Mouse (Mus musculus) hindbrain, embryonic 13.5 days (tissue): Measurements from ENCODE around the gene Arvcf. TPM values are rescaled to one million over a fixed set of nuclear protein-coding genes. Genes with fewer than 3 reads are reported as not detected.
A peak's percentile ranks its signal among the peaks of the same experiment; 100 is the strongest.

Source experiments
- ATAC-seq: fragments of 200-750 bp; cut with Nextera tagmentation; 2 replicates; pipeline ENCODE4 v1.8.0; 2017; ENCODE audit warnings: moderate TSS enrichment; ENCODE audit not compliant: low FRiP score
- H3K27ac ChIP-seq: fragments of 300-500 bp; sonication (generic); 2 replicates; pipeline ENCODE4 v1.5.1; 2015; ENCODE audit warnings: inconsistent platforms, mild to moderate bottlenecking, moderate library complexity
- H3K27me3 ChIP-seq: fragments of 300-500 bp; sonication (generic); 2 replicates; pipeline ENCODE4 v1.6.1; 2015; ENCODE audit warnings: mild to moderate bottlenecking, inconsistent platforms
- H3K36me3 ChIP-seq: fragments of 300-500 bp; sonication (generic); 2 replicates; pipeline ENCODE4 v1.6.1; 2015; ENCODE audit warnings: mild to moderate bottlenecking, inconsistent platforms
- H3K4me1 ChIP-seq: fragments of 300-500 bp; sonication (generic); replicated peaks from 2 replicates; pipeline ENCODE4 v1.6.1; 2015; ENCODE audit warnings: inconsistent platforms
- H3K4me2 ChIP-seq: fragments of 300-500 bp; sonication (generic); 2 replicates; pipeline ENCODE4 v1.6.1; 2015; ENCODE audit warnings: inconsistent platforms, mild to moderate bottlenecking, moderate library complexity
- H3K4me3 ChIP-seq: fragments of 300-500 bp; sonication (generic); 2 replicates; pipeline ENCODE4 v1.5.1; 2015; ENCODE audit warnings: mild to moderate bottlenecking, inconsistent platforms
- H3K9ac ChIP-seq: fragments of 300-500 bp; sonication (generic); 2 replicates; pipeline ENCODE4 v1.6.1; 2015; ENCODE audit warnings: mild to moderate bottlenecking, inconsistent platforms
- H3K9me3 ChIP-seq: fragments of 300-500 bp; sonication (generic); 2 replicates; pipeline ENCODE4 v1.6.1; 2016; ENCODE audit warnings: inconsistent platforms
- WGBS: fragments of 180-500 bp; shearing (Covaris S2); methylation state at CpG from one replicate; pipeline ENCODE4 v1.1.7; 2015; 5-methylcytosine and 5-hydroxymethylcytosine counted together
- polyA plus RNA-seq: library from polyadenylated mRNA; unstranded; fragments of >200 nt; fragmentation: Nextera tagmentation; extraction: Ambion mirVana; gene quantifications from 2 replicates; pipeline ENCODE4 v1.2.1, GENCODE M21; 2015

The Arvcf gene
- polyA plus RNA-seq, 1 experiment from 2014 or later = 81.1 TPM

DNA sequence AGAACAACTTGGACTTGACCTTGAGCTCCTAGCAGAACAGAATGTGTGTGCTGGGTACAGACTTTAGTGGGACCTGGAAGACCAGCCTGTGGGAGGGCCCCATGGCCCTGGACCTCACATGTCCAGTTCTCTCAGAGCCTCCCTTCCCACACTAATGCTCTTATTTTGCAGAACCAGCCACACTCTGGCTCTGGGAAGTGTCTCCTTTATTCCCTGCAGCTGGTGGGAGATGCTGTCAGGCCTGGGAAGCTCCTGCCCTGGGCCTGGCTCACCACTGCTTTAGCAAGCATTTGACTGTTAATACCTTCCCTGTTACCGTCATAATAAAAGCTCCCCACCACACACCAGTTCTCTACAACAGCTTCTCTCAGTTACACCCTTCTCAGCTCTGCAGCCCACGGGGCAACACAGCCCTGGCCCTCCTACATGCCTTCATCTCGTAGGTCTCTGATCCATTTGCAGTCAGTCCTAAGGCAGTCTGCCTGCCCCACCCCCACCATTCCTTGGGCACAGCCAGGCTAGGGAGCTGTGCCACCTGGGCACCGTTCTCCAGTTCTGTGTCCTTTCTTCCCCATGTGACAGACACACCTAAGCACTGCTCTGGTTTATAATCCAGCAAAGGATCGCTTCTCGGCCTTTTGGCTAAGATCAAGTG is 12.3 kb downstream of the Arvcf start:
- no peak overlapping the region for H3K4me2 ChIP-seq
- WGBS = 70% methylated on average over 6 of the region's 6 CpGs
- peak overlapping the region; percentile 24; the same call in 1 of the 2 replicates for H3K9ac ChIP-seq
- ATAC-seq = no peak
- H3K4me3 ChIP-seq = no peak overlapping the region
- no peaks in the 10 kb centered on the region for H3K9me3 ChIP-seq
- no peak overlapping the region for H3K27ac ChIP-seq
- H3K4me1 ChIP-seq = 0 out of 2 replicates have a peak, but pooled peaks cover 8% of the 10 kb centered on the region
- H3K27me3 ChIP-seq = no peaks in the 10 kb centered on the region
- peaks cover 25% of the 10 kb centered on the region for H3K36me3 ChIP-seq

- Histone ChIP-seq H3K27me3 (no peaks in the 10 kb centered on the region), H3K4me2 (no peak overlapping the region), H3K9me3 (no peaks in the 10 kb centered on the region), H3K9ac (no peak overlapping the region), H3K4me3 (no peak overlapping the region), H3K27ac (no peak overlapping the region), H3K36me3 (peaks cover 23% of the 10 kb centered on the region), H3K4me1 (0 out of 2 replicates have a peak, but pooled peaks cover 8% of the 10 kb centered on the region)
- ATAC-seq = no peak
- 90% methylated on average over 8 of the region's 8 CpGs for WGBS
Measured at GRCm38 (mm10) chr16:18362948-18363347, 15.0 kb downstream of the Arvcf start.

DNA sequence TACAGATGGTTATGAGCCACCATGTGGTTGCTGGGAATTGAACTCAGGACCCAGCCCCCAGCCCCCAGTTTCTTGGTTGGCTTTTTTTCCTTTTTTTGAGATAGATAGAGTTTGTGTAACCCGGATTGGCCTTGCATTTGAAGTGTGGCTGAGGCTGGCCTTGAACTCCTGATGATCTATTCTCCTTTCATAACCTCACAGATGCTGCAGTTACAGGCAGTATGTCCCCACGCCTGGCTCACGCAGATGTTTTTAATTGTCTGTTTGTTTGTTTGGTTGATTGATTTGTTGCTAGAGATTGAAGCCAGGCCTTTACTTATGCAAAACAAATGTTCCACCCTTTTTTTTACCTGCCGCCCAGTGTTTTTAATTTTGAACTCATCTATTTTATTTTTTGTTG is 18.9 kb downstream of the Arvcf start:
- H3K9ac ChIP-seq = no peak overlapping the region
- H3K9me3 ChIP-seq = no peaks in the 10 kb centered on the region
- H3K4me1 ChIP-seq = no peaks in the 10 kb centered on the region
- no peak overlapping the region for H3K4me3 ChIP-seq
- ATAC-seq = no peak
- H3K36me3 ChIP-seq = peaks cover 42% of the 10 kb centered on the region
- 89% methylated on average over 4 of the region's 4 CpGs for WGBS
- no peak overlapping the region for H3K27ac ChIP-seq
- H3K4me2 ChIP-seq = no peak overlapping the region
- H3K27me3 ChIP-seq = no peaks in the 10 kb centered on the region

DNA sequence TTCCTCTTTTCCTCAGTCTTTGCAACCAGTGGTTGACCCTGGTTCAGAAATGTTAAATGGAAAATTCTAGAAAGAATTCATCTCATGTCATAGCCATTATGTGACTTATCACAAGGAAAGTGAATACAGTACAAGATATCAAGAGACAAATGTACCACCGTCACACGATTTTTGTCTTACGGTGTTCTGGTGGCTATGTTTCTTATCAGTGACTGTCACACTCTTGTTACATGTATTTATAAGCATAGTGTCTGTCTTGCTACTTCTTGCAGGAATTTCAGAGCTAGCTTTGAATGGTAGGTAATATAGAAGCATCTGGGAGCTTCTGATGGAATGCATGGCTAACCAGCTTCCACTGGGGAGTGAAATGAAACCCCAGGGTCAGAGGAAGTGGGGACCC is 22.2 kb downstream of the Arvcf start:
- ATAC-seq = no peak
- 92% methylated on average over 3 of the region's 3 CpGs for WGBS

DNA sequence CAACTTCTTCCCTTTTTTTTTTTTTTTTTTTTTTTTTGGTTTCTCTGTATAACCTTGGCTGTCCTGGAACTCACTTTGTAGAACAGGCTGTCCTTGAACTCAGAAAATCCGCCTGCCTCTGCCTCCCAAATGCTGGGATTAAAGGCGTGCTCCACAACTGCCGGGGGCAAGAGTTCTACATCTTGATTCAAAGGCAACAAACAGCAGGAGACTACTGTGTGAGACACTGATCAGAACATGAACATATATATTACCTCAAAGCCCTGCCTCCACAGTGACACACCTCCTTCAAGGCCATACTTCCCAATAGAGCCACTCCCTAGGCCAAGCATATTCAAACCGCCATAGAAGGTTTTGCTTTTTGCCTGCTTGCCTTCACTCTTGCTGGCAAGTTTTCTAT is 25.6 kb downstream of the Arvcf start:
- Histone ChIP-seq H3K27me3 (no peaks in the 10 kb centered on the region), H3K36me3 (peaks cover 22% of the 10 kb centered on the region), H3K4me1 (peaks cover 19% of the 10 kb centered on the region), H3K27ac (no peak overlapping the region), H3K9me3 (no peaks in the 10 kb centered on the region), H3K9ac (no peak overlapping the region), H3K4me2 (no peak overlapping the region), H3K4me3 (no peak overlapping the region)
- no peak for ATAC-seq
- WGBS = 95% methylated on average over 4 of the region's 4 CpGs

More for the DNA sequence above, 22.2 kb downstream of the Arvcf start:
- Histone ChIP-seq H3K36me3 (peaks cover 30% of the 10 kb centered on the region), H3K9me3 (no peaks in the 10 kb centered on the region), H3K4me1 (0 out of 2 replicates have a peak, but pooled peaks cover 2% of the 10 kb centered on the region), H3K9ac (no peak overlapping the region), H3K4me2 (no peak overlapping the region), H3K4me3 (no peak overlapping the region), H3K27ac (no peak overlapping the region), H3K27me3 (no peaks in the 10 kb centered on the region)

DNA sequence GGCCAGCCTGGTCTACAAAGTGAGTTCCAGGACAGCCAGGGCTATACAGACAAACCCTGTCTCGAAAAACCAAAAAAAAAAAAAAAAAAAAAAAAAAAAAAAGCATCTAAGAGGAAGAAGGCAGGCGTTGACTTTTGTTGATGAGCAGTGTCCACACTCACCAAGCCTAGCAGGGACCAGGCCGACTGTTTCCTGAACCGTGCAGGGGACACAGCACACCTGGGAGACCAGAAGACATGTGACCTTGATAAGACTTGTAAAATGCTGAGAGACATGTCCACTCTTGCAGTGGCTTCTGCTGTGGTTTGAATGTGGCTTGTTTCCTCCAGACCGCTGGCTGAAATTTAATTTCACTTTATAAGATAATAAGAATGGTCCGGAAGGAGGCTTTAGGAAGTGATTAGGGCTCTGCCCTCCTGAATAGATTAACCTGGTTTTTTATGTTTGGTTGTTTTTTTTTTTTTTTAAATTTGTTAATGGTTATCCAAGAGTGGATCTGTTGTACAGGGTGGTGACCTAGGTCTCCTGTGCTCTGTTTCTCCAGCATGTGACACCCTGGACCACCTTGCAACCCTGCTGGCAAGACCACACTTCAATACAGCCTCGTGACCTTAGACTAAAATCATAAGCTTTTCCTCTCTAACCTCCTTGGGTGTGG is 28.4 kb downstream of the Arvcf start:
- H3K36me3 ChIP-seq = peaks cover 13% of the 10 kb centered on the region
- H3K9me3 ChIP-seq = no peaks in the 10 kb centered on the region
- no peak overlapping the region for H3K4me2 ChIP-seq
- H3K4me3 ChIP-seq = no peak overlapping the region
- no peak for ATAC-seq
- peaks cover 47% of the 10 kb centered on the region for H3K4me1 ChIP-seq
- no peak overlapping the region for H3K27ac ChIP-seq
- WGBS = 85% methylated on average over 7 of the region's 7 CpGs
- H3K9ac ChIP-seq = no peak overlapping the region
- no peaks in the 10 kb centered on the region for H3K27me3 ChIP-seq

- H3K4me1 ChIP-seq = peaks cover 54% of the 10 kb centered on the region
- peaks cover 5% of the 10 kb centered on the region for H3K36me3 ChIP-seq
- no peak overlapping the region for H3K9ac ChIP-seq
- ATAC-seq = no peak
- H3K9me3 ChIP-seq = no peaks in the 10 kb centered on the region
- no peak overlapping the region for H3K4me3 ChIP-seq
- H3K27me3 ChIP-seq = no peaks in the 10 kb centered on the region
- WGBS = 15% methylated on average over 3 of the region's 3 CpGs
- no peak overlapping the region for H3K27ac ChIP-seq
- H3K4me2 ChIP-seq = no peak overlapping the region
Measured at GRCm38 (mm10) chr16:18377203-18377602, 29.2 kb downstream of the Arvcf start.

DNA sequence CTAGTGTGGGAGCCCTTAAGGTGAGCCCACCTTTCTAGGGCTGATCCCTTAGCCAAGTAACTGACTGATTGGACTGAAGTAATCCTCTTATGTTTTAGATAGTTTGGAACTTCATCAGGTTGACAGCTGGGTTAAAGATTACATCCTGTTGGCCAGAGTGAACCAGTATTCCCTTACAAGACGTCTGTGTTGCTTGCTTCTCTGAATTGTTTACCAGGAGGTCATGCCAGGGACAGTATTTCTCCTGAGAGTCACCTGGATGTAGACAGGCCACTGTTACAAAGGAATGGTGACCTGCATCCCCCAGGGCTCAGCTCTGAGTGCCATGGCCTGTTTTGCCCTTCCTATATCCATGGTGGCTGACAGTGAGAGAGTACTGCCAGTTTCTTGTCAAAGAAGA is 30.5 kb downstream of the Arvcf start:
- WGBS = 31% methylated on average over 1 of the region's 1 CpGs
- Histone ChIP-seq H3K4me3 (no peak overlapping the region), H3K36me3 (no peaks in the 10 kb centered on the region), H3K4me1 (peaks cover 66% of the 10 kb centered on the region), H3K27me3 (no peaks in the 10 kb centered on the region), H3K27ac (no peak overlapping the region; the same call in 1 of the 2 replicates), H3K9ac (no peak overlapping the region), H3K9me3 (no peaks in the 10 kb centered on the region), H3K4me2 (no peak overlapping the region)
- no peak for ATAC-seq

- peak overlapping the region; percentile 20; the same call in 1 of the 2 replicates for H3K9ac ChIP-seq
- peak overlapping the region; percentile 88 for H3K27ac ChIP-seq
- H3K9me3 ChIP-seq = no peaks in the 10 kb centered on the region
- 53% methylated on average over 8 of the region's 8 CpGs for WGBS
- no peaks in the 10 kb centered on the region for H3K36me3 ChIP-seq
- peaks cover 76% of the 10 kb centered on the region for H3K4me1 ChIP-seq
- ATAC-seq = no peak
- no peaks in the 10 kb centered on the region for H3K27me3 ChIP-seq
- H3K4me3 ChIP-seq = no peak overlapping the region
- no peak overlapping the region for H3K4me2 ChIP-seq
Measured at GRCm38 (mm10) chr16:18379338-18380001, 31.5 kb downstream of the Arvcf start.

- WGBS = 14% methylated on average over 6 of the region's 6 CpGs
- Histone ChIP-seq H3K4me1 (peaks cover 84% of the 10 kb centered on the region), H3K36me3 (no peaks in the 10 kb centered on the region), H3K4me3 (no peak overlapping the region), H3K27me3 (no peaks in the 10 kb centered on the region), H3K9ac (0 out of 2 replicates have a peak overlapping the region, but pooled peaks have one; percentile 6), H3K4me2 (no peak overlapping the region), H3K9me3 (no peaks in the 10 kb centered on the region), H3K27ac (peak overlapping the region; percentile 88)
- ATAC-seq = peak; percentile 74
Measured at GRCm38 (mm10) chr16:18380495-18381063, 32.6 kb downstream of the Arvcf start.

DNA sequence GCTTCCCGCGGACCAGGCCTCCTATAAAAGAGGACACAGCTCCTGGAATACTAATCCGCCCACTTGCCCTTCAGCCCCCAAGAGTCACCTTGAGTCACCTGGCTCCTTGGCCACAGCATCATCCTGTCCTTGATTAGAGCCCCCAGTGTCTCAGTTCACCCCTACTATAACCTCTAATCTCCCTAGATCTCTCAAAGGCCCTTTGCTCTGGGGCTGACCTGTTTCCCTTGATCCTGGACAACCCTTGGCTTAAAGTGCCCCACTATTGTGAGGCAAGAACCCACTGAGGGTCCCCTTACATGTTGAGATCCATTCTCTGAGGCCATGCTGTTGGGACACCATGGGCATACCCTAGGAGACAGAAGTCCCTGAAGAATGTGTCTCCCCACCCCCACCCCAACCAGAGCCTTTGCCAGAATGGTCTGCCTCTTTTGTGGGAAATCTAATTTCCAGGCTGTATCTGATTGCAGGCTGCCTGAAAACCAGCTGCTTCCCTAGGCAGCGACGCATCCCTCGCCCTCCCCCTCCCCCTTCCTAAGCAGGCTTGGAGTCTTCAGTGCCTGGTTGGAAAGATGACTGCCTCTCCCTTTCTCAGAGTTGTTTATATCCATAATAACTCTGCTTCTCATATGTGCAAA is 33.8 kb downstream of the Arvcf start:
- Histone ChIP-seq H3K4me1 (peaks cover 94% of the 10 kb centered on the region), H3K27me3 (no peaks in the 10 kb centered on the region), H3K27ac (peak overlapping the region; percentile 88), H3K9me3 (no peaks in the 10 kb centered on the region), H3K4me2 (no peak overlapping the region), H3K9ac (no peak overlapping the region), H3K4me3 (no peak overlapping the region), H3K36me3 (no peaks in the 10 kb centered on the region)
- WGBS = 37% methylated on average over 6 of the region's 6 CpGs
- peak; percentile 56 for ATAC-seq
